Mouse (Mus musculus) MEL (cell line): ENCODE data around the gene Tesk2. TPM values are rescaled to one million over a fixed set of nuclear protein-coding genes. Genes with fewer than 3 reads are reported as not detected.

Experiments
- DNase-seq: peaks from one replicate; pipeline ENCODE4 v3.0.0; 2011; ENCODE audit warnings: low read depth, low spot score
- H3K27ac ChIP-seq: 2 replicates; pipeline ENCODE4 v1.5.1; 2012; ENCODE audit warnings: low read depth, mild to moderate bottlenecking, control low read depth, low read length, moderate library complexity; ENCODE audit not compliant: control insufficient read depth
- H3K27me3 ChIP-seq, 2 experiments: fragments of 150-350 bp in 1 of 2; sonication (generic) in 1 of 2; 2 replicates each; pipeline ENCODE4 v1.6.1; 2012; ENCODE audit warnings: low read length in 2 of 2, mild to moderate bottlenecking in 2 of 2, improper control_type of control experiment in 1 of 2, moderate library complexity in 1 of 2; ENCODE audit not compliant: insufficient read depth in 2 of 2, control insufficient read depth in 1 of 2
- H3K36me3 ChIP-seq, 2 experiments: 2 replicates each; pipeline ENCODE4 v1.6.1; 2012 to 2014; ENCODE audit warnings: low read length in 2 of 2, improper control_type of control experiment in 1 of 2, inconsistent platforms in 1 of 2, mild to moderate bottlenecking in 1 of 2; ENCODE audit not compliant: insufficient read depth in 2 of 2, control insufficient read depth in 1 of 2
- H3K4me1 ChIP-seq, 2 experiments: fragments of 150-350 bp in 1 of 2; sonication (generic) in 1 of 2; 2 replicates each; pipeline ENCODE4 v1.6.1; 2012; ENCODE audit warnings: low read length in 2 of 2, improper control_type of control experiment in 1 of 2, mild to moderate bottlenecking in 1 of 2; ENCODE audit not compliant: insufficient read depth in 2 of 2, control insufficient read depth in 1 of 2
- H3K4me3 ChIP-seq, 2 experiments: fragments of 150-350 bp in 1 of 2; sonication (generic) in 1 of 2; 2 replicates each; pipeline ENCODE4 v1.5.1; 2012; ENCODE audit warnings: low read depth in 2 of 2, low read length in 2 of 2, mild to moderate bottlenecking in 2 of 2, moderate library complexity in 2 of 2, control low read depth in 1 of 2, improper control_type of control experiment in 1 of 2; ENCODE audit not compliant: control insufficient read depth in 1 of 2, insufficient read depth in 1 of 2
- H3K79me2 ChIP-seq: 2 replicates; pipeline ENCODE4 v1.6.1; 2012; ENCODE audit warnings: mild to moderate bottlenecking, low read length, moderate library complexity; ENCODE audit not compliant: control insufficient read depth, poor library complexity, insufficient read depth
- H3K9ac ChIP-seq: 2 replicates; pipeline ENCODE4 v1.6.1; 2012; ENCODE audit warnings: low read depth, mild to moderate bottlenecking, control low read depth, low read length, moderate library complexity; ENCODE audit not compliant: control insufficient read depth, poor library complexity, severe bottlenecking
- H3K9me3 ChIP-seq: fragments of 150-350 bp; sonication (generic); replicated peaks from 2 replicates; pipeline ENCODE4 v1.6.1; 2012; ENCODE audit warnings: mild to moderate bottlenecking, low read length, improper control_type of control experiment, moderate library complexity; ENCODE audit not compliant: insufficient read depth
- CHD1 ChIP-seq: IDR thresholded peaks from 2 replicates; pipeline ENCODE4 v1.6.1; 2012; ENCODE audit warnings: low read depth, mild to moderate bottlenecking, inconsistent platforms, low read length, improper control_type of control experiment
- CTCF ChIP-seq, 3 experiments: IDR thresholded peaks in 2 of 3; conservative IDR thresholded peaks in 1 of 3; 2 replicates each; pipeline ENCODE4 v1.5.1; 2011 to 2012; ENCODE audit warnings: low read length in 3 of 3, low read depth in 2 of 3, mild to moderate bottlenecking in 2 of 3, improper control_type of control experiment in 1 of 3, inconsistent platforms in 1 of 3, mixed read lengths in 1 of 3, moderate library complexity in 1 of 3; ENCODE audit not compliant: control insufficient read depth in 1 of 3, insufficient read depth in 1 of 3, poor library complexity in 1 of 3, severe bottlenecking in 1 of 3
- GABPA ChIP-seq: IDR thresholded peaks from 2 replicates; pipeline ENCODE4 v1.6.1; 2012; ENCODE audit warnings: low read depth, mild to moderate bottlenecking, inconsistent platforms, low read length, improper control_type of control experiment, moderate library complexity
- GATA1 ChIP-seq: IDR thresholded peaks from 2 replicates; pipeline ENCODE4 v1.6.1; 2011; ENCODE audit warnings: low read depth, low read length, improper control_type of control experiment
- HCFC1 ChIP-seq: IDR thresholded peaks from 2 replicates; pipeline ENCODE4 v1.6.1; 2012; ENCODE audit warnings: low read depth, mild to moderate bottlenecking, inconsistent platforms, low read length, improper control_type of control experiment, moderate library complexity
- JUND ChIP-seq: IDR thresholded peaks from 2 replicates; pipeline ENCODE4 v1.6.1; 2011; ENCODE audit warnings: low read depth, mild to moderate bottlenecking, improper control_type of control experiment, low read length
- KAT2A ChIP-seq: conservative IDR thresholded peaks from 2 replicates; pipeline ENCODE4 v1.6.1; 2012; ENCODE audit warnings: low read depth, low read length, improper control_type of control experiment, inconsistent platforms
- MAX ChIP-seq: IDR thresholded peaks from 2 replicates; pipeline ENCODE4 v1.6.1; 2011; ENCODE audit warnings: low read length, improper control_type of control experiment
- MEF2A ChIP-seq: IDR thresholded peaks from 2 replicates; pipeline ENCODE4 v1.6.1; 2014; ENCODE audit warnings: low read depth, mild to moderate bottlenecking, inconsistent platforms, low read length, improper control_type of control experiment; ENCODE audit not compliant: poor library complexity, insufficient replicate concordance, severe bottlenecking; ENCODE audit errors: extremely low read depth
- MXI1 ChIP-seq: IDR thresholded peaks from 2 replicates; pipeline ENCODE4 v1.6.1; 2011; ENCODE audit warnings: mild to moderate bottlenecking, low read depth, low read length, improper control_type of control experiment
- POLR2AphosphoS2 ChIP-seq: IDR thresholded peaks from 2 replicates; pipeline ENCODE4 v1.6.1; 2011; ENCODE audit warnings: low read length, improper control_type of control experiment
- POLR2AphosphoS5 ChIP-seq: IDR thresholded peaks from 2 replicates; pipeline ENCODE4 v1.6.1; 2012; ENCODE audit warnings: low read depth, borderline replicate concordance, mild to moderate bottlenecking, inconsistent platforms, low read length, moderate library complexity, mixed read lengths
- SMC3 ChIP-seq: IDR thresholded peaks from 2 replicates; pipeline ENCODE4 v1.6.1; 2011; ENCODE audit warnings: low read depth, low read length, improper control_type of control experiment
- TCF12 ChIP-seq: IDR thresholded peaks from 2 replicates; pipeline ENCODE4 v1.6.1; 2014; ENCODE audit warnings: low read depth, mild to moderate bottlenecking, inconsistent platforms, low read length, improper control_type of control experiment, moderate library complexity
- UBTF ChIP-seq: IDR thresholded peaks from 2 replicates; pipeline ENCODE4 v1.6.1; 2012; ENCODE audit warnings: low read depth, mild to moderate bottlenecking, inconsistent platforms, low read length, improper control_type of control experiment, moderate library complexity, borderline replicate concordance; ENCODE audit not compliant: insufficient read depth
- USF1 ChIP-seq: IDR thresholded peaks from 2 replicates; pipeline ENCODE4 v1.6.1; 2014; ENCODE audit warnings: low read depth, mild to moderate bottlenecking, inconsistent platforms, low read length, improper control_type of control experiment, moderate library complexity
- USF2 ChIP-seq, 2 experiments: IDR thresholded peaks; 2 replicates each; pipeline ENCODE4 v1.6.1; 2011 to 2012; ENCODE audit warnings: improper control_type of control experiment in 2 of 2, low read length in 2 of 2, borderline replicate concordance in 1 of 2, inconsistent platforms in 1 of 2, low read depth in 1 of 2, mild to moderate bottlenecking in 1 of 2; ENCODE audit not compliant: insufficient read depth in 1 of 2
- ZC3H11A ChIP-seq: IDR thresholded peaks from 2 replicates; pipeline ENCODE4 v1.6.1; 2012; ENCODE audit warnings: low read depth, mild to moderate bottlenecking, inconsistent platforms, low read length, improper control_type of control experiment
- ZKSCAN1 ChIP-seq: IDR thresholded peaks from 2 replicates; pipeline ENCODE4 v1.6.1; 2012; ENCODE audit warnings: low read depth, mild to moderate bottlenecking, inconsistent platforms, low read length, improper control_type of control experiment, moderate library complexity
- polyA plus RNA-seq, 2 experiments: library from polyadenylated mRNA; stranded (reverse) in 1 of 2; unstranded in 1 of 2; fragments of >175 nt in 1 of 2; fragments of >200 nt in 1 of 2; gene quantifications; 2 replicates each; pipeline versions ENCODE4 v1.2.1 to v1.2.4; 2012; ENCODE audit warnings: low replicate concordance in 2 of 2, low read depth in 1 of 2; ENCODE audit not compliant: insufficient read length in 2 of 2, insufficient read depth in 1 of 2, missing spikeins in 1 of 2
- total RNA-seq: library from RNA; depleted of rRNA; stranded (reverse); fragments of 300-350 nt; gene quantifications from 2 replicates; pipeline ENCODE4 v1.2.3, GENCODE M21; 2012

The Tesk2 gene
- total and polyA plus RNA-seq, 3 experiments, result 2.3 to 3.3 TPM; not detected in 1

DNA sequence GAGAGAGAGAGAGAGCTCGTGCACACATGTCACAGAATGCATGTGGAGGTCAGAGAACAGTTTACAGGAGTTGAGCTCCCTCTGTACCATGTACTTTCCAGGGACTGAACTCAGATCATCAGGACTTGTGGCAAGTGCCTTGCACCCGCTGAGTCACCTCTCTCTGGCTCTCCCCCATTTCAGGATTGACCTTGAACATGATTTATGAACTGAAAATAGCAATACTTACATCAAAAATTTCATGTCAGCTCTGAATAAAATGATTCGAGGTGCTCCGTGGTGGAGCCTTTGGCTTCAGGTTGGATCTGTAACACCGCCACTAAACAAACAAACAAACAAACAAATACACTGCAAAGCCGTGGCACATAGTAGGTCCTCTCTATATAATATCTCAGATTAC lies 120.1 kb downstream of the Tesk2 start:
- H3K4me3 ChIP-seq, result no peak overlapping the region
- no peaks in the 10 kb centered on the region for H3K4me1 ChIP-seq
- no peak overlapping the region for H3K27ac ChIP-seq
- H3K36me3 ChIP-seq, result no peaks in the 10 kb centered on the region
- peaks cover 0 to 5% of the 10 kb centered on the region in 2 experiments; a peak in 2 of 4 replicates for H3K27me3 ChIP-seq
- TF ChIP-seq ZKSCAN1 (0 out of 2 replicates have a peak, but pooled peaks have one; percentile 49), UBTF (no peak)
- DNase-seq, result no peak
- no peak overlapping the region for H3K9ac ChIP-seq
- no peaks in the 10 kb centered on the region for H3K9me3 ChIP-seq
- no peaks in the 10 kb centered on the region for H3K79me2 ChIP-seq

DNA sequence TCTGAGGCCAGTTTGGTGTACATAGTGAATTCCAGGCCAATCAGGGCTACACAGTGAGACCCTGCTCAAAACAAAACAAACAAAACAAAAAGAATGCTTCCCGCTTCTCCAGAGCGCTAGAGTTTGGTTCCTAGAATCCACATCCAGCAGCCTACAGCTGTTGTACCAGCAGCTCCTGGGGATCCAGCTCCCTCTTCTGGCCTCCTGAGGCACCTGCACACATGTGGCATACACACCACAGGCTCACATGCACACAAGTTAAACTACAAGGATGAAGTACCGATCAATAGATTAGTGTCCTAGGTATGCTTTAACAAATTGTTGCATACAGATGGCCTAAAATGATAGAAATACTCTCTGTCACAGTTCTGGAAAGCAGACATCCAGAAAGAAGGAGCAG lies 123.6 kb downstream of the Tesk2 start:
- Histone ChIP-seq H3K4me1 (no peaks in the 10 kb centered on the region), H3K36me3 (no peaks in the 10 kb centered on the region), H3K4me3 (no peak overlapping the region), H3K9me3 (no peaks in the 10 kb centered on the region), H3K9ac (no peak overlapping the region), H3K79me2 (no peaks in the 10 kb centered on the region), H3K27ac (no peak overlapping the region), H3K27me3 (peaks cover 4 to 7% of the 10 kb centered on the region in 2 experiments; a peak in 2 of 4 replicates)
- DNase-seq, result no peak
- TF ChIP-seq JUND (no peak), USF2 (IDR thresholded peaks at IDR 0.05; ENCODE audit: borderline replicate concordance in 1 of 2, insufficient read depth in 1 of 2, low read depth in 1 of 2, low read length in 2 of 2) (no peak), CHD1 (no peak), ZC3H11A (no peak), GABPA (no peak), TCF12 (no peak), POLR2AphosphoS5 (no peak), UBTF (no peak), POLR2AphosphoS2 (no peak), HCFC1 (no peak), USF1 (no peak), CTCF (IDR thresholded peaks at IDR 0.05 in 2 of 3, conservative IDR thresholded peaks at IDR 0.05 in 1 of 3; ENCODE audit: control insufficient read depth in 1 of 3, insufficient read depth in 1 of 3, low read depth in 2 of 3, low read length in 3 of 3, poor library complexity in 1 of 3, severe bottlenecking in 1 of 3) (no peak; a peak in 1 of 6 replicates), ZKSCAN1 (no peak), MXI1 (no peak), MEF2A (no peak), MAX (no peak), KAT2A (no peak), SMC3 (no peak), GATA1 (no peak)
